Mouse (Mus musculus) layer of hippocampus, postnatal 14 days (tissue): ENCODE data around the gene Itga1. TPM values are rescaled to one million over a fixed set of nuclear protein-coding genes. Genes with fewer than 3 reads are reported as not detected.
A peak's percentile ranks its signal among the peaks of the same experiment; 100 is the strongest.

ENCODE experiments used
- DNase-seq, 2 experiments: peaks; one replicate each; pipeline ENCODE4 v3.0.0; 2021 to 2022; ENCODE audit warnings: low spot score in 2 of 2, mixed read lengths in 1 of 2
- total RNA-seq, 2 experiments: library from RNA; stranded (reverse); gene quantifications; 2 replicates each; pipeline ENCODE4 v1.2.3; 2021

Gene Itga1
- total RNA-seq, 2 experiments from 2014 or later, result 12.1 to 13.4 TPM

DNA sequence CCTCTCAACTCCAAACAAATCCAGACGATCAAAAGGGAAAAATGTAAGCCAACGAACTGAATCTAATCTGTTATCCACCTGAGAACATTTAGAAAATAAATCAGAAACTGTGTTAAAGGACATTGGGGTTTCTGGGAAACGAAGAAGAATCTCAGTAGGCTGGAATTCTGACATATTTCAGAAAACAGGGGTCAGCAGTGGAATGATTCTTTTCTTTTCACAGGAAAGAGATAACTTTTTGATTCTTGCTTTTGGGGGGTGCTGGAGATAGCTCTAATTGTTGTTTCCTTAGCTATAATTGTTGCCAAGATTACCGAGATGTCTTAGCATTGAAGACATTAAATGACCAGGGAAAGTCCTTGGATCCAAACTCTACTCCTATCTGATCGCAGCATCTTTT is 44.2 kb downstream of the Itga1 start:
- no peak for DNase-seq

GRCm38 (mm10) chr13:115054783-115055182 is 47.0 kb downstream of the Itga1 start:
- DNase-seq, result no peak

GRCm38 (mm10) chr13:115052568-115052967 is 49.2 kb downstream of the Itga1 start:
- DNase-seq, result peak in 1 of 2 experiments; percentile 26

DNA sequence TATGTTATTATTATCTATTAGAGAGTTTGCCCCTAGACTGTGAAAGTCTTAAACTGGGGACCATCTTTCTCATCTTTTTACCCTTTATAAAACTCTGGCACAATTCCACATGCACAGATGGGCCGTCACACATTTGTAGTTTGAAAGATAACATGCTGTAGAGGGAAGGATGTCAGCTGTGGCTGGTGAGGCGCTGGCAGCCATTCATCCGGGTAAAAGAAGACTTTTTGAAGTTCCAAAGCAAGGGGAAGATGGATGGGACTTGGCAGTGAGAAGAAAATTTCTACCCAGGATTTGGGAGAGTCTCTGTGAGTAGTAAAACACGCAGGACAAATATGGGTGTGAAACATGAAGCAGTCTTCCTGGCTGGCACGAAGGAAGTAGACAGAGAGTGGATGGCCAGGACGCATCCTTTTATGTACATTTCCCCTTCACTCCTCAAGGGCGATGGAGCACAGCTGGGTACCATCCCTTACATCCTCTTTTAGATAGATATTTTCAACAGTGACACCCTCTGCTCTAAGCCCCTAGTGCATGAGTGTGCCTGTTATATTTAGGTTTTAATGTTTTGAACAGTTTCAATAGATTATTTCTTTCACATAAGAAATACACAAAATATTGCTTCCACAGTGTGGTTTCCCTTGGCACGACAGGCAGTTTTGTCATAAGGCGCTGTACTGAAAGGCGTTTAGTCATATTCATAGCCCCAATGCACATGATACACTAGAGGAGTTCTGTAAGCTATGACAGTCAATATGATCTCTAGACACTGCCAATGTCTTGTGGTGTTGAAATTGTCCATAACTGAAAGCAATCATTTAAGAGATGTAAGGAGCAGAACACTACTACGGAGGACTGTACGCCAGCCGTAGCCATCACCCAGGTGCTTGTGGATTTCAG is 50.9 kb downstream of the Itga1 start:
- peak in 1 of 2 experiments; percentile 10 for DNase-seq

GRCm38 (mm10) chr13:115042652-115043051 is 59.1 kb downstream of the Itga1 start:
- DNase-seq, result no peak

DNA sequence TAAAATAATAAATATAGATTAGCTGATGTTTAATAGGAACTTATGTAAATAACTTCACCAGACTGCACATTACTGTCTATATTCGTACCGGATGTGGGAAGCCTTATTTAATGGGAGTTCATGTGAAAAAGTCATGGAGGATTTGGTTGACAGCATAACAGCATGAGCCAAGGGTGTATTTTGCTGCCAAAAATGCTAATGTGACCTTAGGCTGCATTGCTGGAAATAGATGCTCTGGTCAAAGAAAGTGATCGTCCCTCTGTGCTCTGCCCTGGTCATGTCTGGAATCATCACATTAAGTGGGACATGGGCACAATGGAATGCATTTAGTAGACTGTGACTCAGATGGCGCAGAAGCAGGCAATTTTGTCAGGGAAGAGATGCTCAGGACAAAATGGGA is 64.5 kb downstream of the Itga1 start:
- DNase-seq, result no peak

- DNase-seq, result no peak
Measured at GRCm38 (mm10) chr13:115035387-115035786, 66.4 kb downstream of the Itga1 start.

- DNase-seq, result no peak
Measured at GRCm38 (mm10) chr13:115033135-115033534, 68.6 kb downstream of the Itga1 start.

DNA sequence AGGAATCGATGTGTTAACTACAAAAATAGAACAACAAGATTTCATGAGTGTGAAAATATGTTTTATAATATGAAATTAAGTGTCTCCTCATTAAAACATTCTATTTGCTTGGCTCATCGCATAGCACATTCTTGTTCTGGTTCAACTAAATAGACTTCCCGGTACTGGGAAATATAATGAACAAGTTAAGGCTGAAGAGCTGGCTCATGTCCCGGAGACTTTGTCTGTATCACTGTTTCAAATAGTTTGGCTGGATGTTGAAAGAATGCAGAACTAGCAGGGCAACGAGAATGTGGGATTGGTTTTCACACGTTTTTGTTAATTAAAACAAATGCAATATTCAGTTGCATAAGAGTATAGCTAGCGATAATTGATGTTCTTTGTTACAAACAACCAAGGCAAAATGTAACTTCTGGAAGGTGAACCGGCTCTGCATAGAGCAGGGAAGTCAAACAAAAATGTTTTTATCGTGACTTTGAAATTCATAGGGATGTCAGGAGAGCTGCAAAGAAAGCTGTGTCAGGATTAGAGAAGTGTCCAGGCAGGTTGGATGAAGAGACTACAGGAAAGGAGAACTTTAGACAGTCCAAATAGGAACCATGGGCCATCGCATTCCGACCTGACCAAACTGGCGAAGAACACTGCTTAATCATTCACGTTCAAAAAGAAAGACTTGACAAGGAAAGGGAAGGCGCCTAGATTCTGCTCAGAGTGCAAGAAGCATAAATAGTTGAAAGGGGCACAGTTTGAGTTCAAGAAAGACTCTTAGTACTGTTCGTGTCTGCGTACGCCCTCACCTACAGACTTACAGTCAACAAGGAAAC is 70.4 kb downstream of the Itga1 start:
- no peak for DNase-seq

DNA sequence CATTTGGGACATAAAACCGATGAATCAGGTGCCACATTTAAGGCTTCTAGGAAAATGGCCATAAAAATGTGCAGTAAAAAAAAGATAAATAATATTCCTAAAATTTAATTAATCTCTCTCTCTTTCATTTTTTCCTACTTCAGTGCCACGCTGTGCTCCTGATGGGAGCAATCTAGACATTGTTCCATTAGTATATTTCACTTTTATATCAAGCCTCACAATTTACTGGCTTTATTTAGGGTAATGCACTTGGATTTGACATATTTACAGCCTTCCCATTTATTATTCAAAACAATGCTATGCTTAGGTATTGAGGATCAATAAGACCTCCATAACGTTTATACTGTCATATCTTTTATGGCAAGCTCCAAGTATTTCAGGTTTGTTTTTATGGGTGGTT is 76.4 kb downstream of the Itga1 start:
- DNase-seq, result no peak

GRCm38 (mm10) chr13:115022117-115022787 is 79.5 kb downstream of the Itga1 start:
- no peak for DNase-seq

GRCm38 (mm10) chr13:115021411-115021810 is 80.4 kb downstream of the Itga1 start:
- DNase-seq, result no peak

DNA sequence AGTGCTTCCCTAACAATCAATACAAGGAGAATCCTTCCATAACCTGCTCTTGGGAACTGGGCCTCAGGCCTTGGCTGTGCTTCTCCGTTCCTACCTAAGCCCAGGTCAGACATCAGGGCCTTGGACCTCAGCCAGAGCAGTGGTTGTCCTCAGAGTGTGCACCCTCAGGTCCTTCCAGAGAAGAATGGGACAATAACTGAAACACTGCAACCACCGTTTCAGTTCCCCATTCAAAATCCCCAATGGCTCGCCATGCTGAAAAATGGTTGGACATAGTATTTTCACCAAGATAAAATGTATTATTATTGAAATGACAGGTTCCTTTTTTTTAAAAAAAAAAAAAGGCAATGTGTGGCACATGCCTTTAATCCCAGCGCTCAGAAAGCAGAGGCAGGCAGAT is 81.0 kb downstream of the Itga1 start:
- no peak for DNase-seq

DNA sequence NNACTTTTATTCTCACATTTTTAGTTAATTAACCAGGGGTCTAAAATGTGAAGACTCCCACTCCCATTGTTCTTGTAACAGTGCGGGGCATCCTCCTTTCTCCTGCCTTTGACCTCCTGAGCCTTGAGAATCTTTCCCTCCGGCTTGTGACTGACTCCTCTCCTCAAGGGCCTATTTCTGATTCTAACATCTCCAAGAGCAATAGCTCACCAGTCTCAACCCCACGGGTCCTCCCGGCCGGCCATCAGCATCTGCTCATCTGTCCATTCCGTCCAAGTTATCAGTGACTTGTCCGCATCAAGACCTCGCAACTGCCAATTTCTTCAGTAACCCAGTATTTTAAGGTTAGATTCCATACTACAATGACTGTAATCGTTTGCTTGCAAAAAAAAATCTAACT is 84.2 kb downstream of the Itga1 start:
- DNase-seq, result no peak

DNA sequence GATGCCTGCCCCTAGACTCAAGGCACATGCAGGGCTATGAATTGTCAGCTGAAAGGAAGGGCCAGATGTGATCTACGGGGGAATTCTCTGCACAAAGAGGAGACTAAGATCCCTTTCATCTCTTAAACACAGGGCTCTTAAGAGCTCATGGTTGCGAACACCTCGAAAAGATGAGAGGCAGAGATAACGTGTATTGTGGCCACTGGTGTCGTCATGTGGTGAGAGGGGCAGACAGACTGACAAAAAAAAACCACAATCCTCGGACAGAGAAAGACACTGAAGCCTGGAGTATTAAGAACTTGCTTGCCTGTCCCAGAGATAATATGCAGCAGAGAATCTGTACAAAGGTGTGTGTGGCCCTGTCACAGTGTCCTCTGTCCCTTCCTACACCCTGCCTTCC is 90.2 kb downstream of the Itga1 start:
- no peak for DNase-seq

GRCm38 (mm10) chr13:115006213-115006835 is 95.4 kb downstream of the Itga1 start:
- DNase-seq, result no peak

- no peak for DNase-seq
Measured at GRCm38 (mm10) chr13:115005342-115005741, 96.4 kb downstream of the Itga1 start.

DNA sequence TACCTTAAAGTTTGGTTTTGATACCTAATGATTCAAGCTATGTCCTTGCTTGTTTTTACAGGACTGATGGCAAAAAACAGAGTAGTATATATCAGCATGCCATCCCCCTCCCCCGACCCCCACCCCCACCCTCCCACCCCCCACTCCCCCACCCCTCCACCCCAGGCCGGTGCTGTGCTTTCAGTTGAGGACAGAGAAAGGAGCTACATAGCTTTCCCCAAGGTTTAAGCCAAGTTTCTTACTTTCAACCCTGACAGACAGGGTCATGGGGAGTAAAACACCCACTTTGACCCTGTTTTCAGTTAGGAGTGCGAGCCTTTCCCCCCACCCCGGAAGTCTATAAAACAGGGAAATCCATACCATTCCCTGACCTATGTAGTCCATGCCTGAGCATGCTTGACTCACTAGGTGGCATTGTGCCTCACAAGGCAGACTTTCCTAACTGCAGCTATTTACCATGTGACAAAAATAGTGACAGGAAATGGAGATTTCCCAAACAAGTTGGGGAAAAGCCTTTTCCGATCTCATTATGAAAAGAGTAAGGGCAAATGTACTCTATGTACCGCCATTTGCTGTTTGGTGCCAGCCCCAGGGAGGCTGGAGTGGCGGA is 98.2 kb downstream of the Itga1 start:
- DNase-seq, result no peak

- no peak for DNase-seq
Measured at GRCm38 (mm10) chr13:115002837-115003236, 98.9 kb downstream of the Itga1 start.

GRCm38 (mm10) chr13:115002155-115002554 is 99.6 kb downstream of the Itga1 start:
- DNase-seq, result no peak

DNA sequence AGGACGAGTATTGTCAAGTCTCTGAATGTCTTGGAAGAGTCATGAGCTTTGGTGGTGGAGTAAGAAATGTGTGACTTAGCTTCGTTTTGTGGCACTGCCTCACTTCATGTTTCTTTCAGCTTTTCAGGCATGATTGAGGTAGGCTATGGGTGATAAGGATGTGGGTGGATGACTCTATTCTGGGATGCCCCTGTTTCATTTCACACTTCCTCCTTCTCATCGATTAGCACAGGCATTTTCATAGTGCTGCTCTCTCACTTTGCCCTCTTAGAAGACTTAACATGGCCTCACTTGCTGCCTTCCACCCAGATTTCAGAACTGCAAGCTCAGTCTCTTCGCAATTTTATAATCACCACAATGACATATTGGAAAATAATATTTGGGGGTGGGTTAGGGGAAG is 102.2 kb downstream of the Itga1 start:
- DNase-seq, result no peak
